Mouse (Mus musculus) small intestine, adult 2 months (tissue): ENCODE data around the gene Bicdl2. TPM values are rescaled to one million over a fixed set of nuclear protein-coding genes. Genes with fewer than 3 reads are reported as not detected.
A peak's percentile ranks its signal among the peaks of the same experiment; 100 is the strongest.

Experiments
- H3K27ac ChIP-seq: fragments of 200-500 bp; 2 replicates; pipeline ENCODE4 v1.5.1; 2012; ENCODE audit warnings: low read depth, low read length, control low read depth, inconsistent platforms; ENCODE audit not compliant: insufficient read depth
- H3K27me3 ChIP-seq: fragments of 200-500 bp; 2 replicates; pipeline ENCODE4 v1.6.1; 2012; ENCODE audit warnings: mild to moderate bottlenecking, moderate library complexity, low read length, inconsistent platforms; ENCODE audit not compliant: control insufficient read depth, insufficient read depth
- H3K36me3 ChIP-seq: fragments of 200-500 bp; 2 replicates; pipeline ENCODE4 v1.6.1; 2012; ENCODE audit warnings: mild to moderate bottlenecking, low read length, control low read depth, inconsistent platforms; ENCODE audit not compliant: control insufficient read depth, insufficient read depth
- H3K4me1 ChIP-seq: fragments of 200-500 bp; 2 replicates; pipeline ENCODE4 v1.6.1; 2012; ENCODE audit warnings: low read length, inconsistent platforms, mixed read lengths; ENCODE audit not compliant: control insufficient read depth, insufficient read depth, insufficient read length
- H3K4me3 ChIP-seq: fragments of 200-500 bp; 2 replicates; pipeline ENCODE4 v1.5.1; 2012; ENCODE audit warnings: low read depth, mild to moderate bottlenecking, control low read depth, inconsistent platforms, low read length, moderate library complexity
- CTCF ChIP-seq: fragments of 200-500 bp; IDR thresholded peaks from 2 replicates; pipeline ENCODE4 v1.5.1; 2012; ENCODE audit warnings: low read depth, mild to moderate bottlenecking, control low read depth, inconsistent platforms, low read length, moderate library complexity, mixed read lengths; ENCODE audit not compliant: insufficient replicate concordance, insufficient read length; ENCODE audit errors: extremely low read depth
- POLR2A ChIP-seq: fragments of 200-500 bp; IDR thresholded peaks from 2 replicates; pipeline ENCODE4 v1.6.1; 2012; ENCODE audit warnings: low read depth, mild to moderate bottlenecking, control low read depth, inconsistent platforms, low read length, moderate library complexity
- WGBS: fragments of 180-500 bp; shearing (Covaris S2); methylation state at CpG from one replicate; pipeline ENCODE4 v1.1.7; 2018; 5-methylcytosine and 5-hydroxymethylcytosine counted together
- polyA plus RNA-seq: library from polyadenylated mRNA; depleted of rRNA; stranded (reverse); fragments of >200 nt; gene quantifications from 2 replicates; pipeline ENCODE4 v1.2.3, GENCODE M21; 2012; rRNA removed

Gene Bicdl2
- 5.2 and 6.0 TPM in 2 replicates for polyA plus RNA-seq

DNA sequence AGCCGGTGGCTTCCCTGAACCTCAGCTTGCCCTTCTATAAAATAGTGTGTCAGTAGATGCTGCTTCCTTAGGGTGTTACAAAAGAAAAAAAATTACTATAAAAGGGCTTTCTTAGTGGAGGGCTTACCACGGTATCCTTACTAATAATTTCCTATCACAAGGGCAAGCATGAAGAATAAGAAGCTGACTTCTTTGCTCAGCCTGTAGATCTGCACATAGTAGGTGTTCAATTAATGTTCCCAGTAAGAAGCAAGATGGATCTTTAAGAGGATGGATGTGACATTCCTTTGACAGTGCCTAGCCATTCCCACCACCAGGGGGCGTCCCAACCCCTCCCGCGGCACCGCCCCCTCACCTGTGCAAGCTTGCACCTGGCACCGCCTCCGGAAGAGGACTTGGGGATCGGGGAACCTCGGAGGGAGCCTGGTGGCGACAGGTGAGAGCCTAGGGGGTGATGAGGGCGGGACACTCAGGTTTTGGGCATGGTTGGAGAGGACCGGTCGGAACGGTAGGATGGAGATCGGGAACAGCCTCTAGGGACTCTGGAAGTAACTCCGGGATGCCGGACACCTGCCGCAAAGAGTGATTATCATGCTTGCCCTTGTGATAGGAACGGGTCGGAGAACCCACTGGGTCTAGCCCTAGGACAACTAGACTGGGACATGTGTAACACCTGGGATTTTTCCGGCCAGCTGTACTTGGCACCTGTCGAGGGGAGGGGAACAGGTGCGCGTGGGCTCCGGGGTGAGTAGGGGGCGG lies at the start of gene Bicdl2:
TSS of gene Bicdl2 (plus strand) at position 390 of the 759 bp plus-strand sequence.
- Histone ChIP-seq H3K27ac (no peak within 1 kb of the TSS), H3K4me3 (peak within 1 kb of the TSS; percentile 87), H3K27me3 (no peaks in the 10 kb centered on the region), H3K36me3 (peaks cover 1% of the 10 kb centered on the region; the same call in 1 of the 2 replicates), H3K4me1 (peaks cover 2% of the 10 kb centered on the region; the same call in 1 of the 2 replicates)
- WGBS = 3% methylated on average over 27 of the region's 27 CpGs
- TF ChIP-seq POLR2A (no peak), CTCF (peak; percentile 89)

DNA sequence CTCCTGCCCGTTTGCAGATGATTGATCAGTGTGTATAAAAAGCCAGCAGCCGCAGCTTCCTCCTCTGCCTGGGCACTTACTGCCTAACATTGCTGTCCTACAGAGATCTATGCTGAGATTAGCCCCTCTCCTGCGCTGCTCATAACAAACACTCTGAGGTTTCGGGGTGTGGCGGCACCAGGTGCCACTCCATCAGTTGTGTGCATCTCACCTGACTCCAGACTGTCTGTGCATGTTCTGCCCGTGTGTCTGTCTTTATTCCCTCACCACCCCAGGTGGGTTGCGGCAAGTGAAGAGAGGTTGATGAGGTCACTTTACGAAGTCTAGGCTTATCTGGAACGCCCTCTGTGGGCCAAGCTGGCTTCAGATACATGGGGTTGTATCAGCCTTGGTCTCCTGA lies 43.2 kb upstream of the Bicdl2 start:
- Histone ChIP-seq H3K27me3 (peaks cover 4% of the 10 kb centered on the region; the same call in 1 of the 2 replicates), H3K36me3 (no peaks in the 10 kb centered on the region), H3K27ac (no peak overlapping the region), H3K4me3 (no peak overlapping the region), H3K4me1 (no peaks in the 10 kb centered on the region)
- TF ChIP-seq POLR2A (no peak), CTCF (no peak)
- WGBS = 21% methylated on average over 9 of the region's 9 CpGs

DNA sequence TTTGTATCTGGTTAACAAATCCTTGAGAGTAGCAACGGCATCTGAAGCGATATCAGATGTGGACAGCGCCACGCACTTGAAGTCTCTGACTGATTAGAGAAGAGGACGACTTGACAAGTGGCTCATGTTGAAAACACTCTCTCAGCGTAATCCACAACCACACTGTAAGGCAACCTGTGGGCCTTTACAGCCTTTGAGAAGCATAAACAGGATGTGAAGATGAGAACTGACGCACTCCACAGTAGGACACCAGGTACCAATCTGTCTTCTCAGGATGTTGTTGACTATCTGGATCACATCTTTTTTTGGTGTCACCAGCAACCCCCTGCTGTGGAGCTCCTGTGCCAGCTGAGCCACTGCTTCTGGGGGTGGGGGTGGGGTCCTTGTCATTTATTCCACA lies 40.0 kb upstream of the Bicdl2 start:
- Histone ChIP-seq H3K27me3 (peaks cover 4% of the 10 kb centered on the region; the same call in 1 of the 2 replicates), H3K4me1 (no peaks in the 10 kb centered on the region), H3K4me3 (no peak overlapping the region), H3K27ac (no peak overlapping the region), H3K36me3 (no peaks in the 10 kb centered on the region)
- TF ChIP-seq POLR2A (no peak), CTCF (no peak)
- WGBS = 58% methylated on average over 7 of the region's 7 CpGs

DNA sequence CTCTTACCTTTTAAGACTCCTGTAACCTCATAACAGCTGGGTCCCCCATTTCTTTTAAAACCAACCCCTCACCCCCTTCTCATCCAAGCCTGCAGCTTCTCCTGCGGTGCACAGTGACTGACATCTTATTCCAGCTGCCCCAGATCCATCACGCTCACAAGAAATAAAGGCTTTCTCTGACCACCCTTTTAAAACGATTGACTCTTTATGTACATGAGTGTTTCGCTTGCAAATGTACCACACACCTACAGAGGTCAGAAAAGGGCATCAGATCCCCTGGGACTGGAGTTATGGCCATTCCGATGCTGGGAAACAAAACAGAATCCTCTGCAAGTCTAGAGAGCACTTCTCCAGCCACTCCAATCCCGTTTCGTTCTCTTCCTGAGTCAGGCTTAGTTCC lies 32.5 kb upstream of the Bicdl2 start:
- 44% methylated on average over 7 of the region's 7 CpGs for whole genome bisulfite sequencing
- Histone ChIP-seq H3K4me1 (no peaks in the 10 kb centered on the region), H3K27me3 (no peaks in the 10 kb centered on the region), H3K27ac (no peak overlapping the region), H3K4me3 (no peak overlapping the region), H3K36me3 (no peaks in the 10 kb centered on the region)
- TF ChIP-seq CTCF (no peak), POLR2A (no peak)

DNA sequence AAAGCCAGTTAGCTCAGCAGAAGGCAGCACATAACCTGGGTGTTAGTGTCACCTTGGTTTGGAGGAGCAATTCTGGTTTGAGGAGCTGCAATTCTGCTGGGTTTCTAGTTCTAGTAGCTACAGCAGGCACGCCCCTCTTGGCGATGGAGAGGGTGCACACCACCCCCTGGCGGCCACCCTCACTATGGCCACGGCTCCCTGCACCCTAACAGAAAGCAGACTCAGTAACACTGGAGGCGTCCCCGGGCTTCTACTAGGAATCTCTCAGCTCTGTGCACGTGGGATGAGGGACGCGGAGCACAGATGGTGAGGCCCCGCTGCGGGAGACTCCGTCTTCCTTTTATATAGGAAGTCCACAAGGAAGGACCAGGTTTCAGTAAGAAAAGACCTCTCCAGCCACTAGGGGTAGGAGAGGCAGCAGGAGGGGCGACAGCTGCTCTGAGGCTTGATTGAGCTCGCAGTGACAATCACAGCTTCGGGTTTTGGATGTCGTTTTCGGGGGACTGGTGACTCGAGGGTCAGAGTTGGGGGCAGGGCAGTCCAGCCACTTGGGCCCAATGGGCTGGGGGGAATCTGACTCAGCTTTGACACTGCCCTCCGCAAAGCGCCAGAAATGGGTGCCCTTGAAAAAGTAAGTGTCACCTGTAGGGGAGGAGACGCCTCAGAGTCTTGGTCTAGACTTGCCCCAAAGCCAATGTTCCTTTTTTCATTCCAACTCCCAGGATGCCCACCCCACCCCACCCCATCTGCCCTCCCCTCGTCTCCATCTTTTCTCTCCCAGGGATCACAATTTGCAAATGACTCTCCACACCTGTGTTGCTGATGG lies 29.9 kb upstream of the Bicdl2 start:
- WGBS = 10% methylated on average over 22 of the region's 22 CpGs
- TF ChIP-seq CTCF (peak; percentile 77), POLR2A (no peak; the same call in 1 of the 2 replicates)
- no peak overlapping the region for H3K27ac ChIP-seq
- H3K36me3 ChIP-seq = no peaks in the 10 kb centered on the region
- no peaks in the 10 kb centered on the region for H3K27me3 ChIP-seq
- H3K4me3 ChIP-seq = no peak overlapping the region
- no peaks in the 10 kb centered on the region for H3K4me1 ChIP-seq

DNA sequence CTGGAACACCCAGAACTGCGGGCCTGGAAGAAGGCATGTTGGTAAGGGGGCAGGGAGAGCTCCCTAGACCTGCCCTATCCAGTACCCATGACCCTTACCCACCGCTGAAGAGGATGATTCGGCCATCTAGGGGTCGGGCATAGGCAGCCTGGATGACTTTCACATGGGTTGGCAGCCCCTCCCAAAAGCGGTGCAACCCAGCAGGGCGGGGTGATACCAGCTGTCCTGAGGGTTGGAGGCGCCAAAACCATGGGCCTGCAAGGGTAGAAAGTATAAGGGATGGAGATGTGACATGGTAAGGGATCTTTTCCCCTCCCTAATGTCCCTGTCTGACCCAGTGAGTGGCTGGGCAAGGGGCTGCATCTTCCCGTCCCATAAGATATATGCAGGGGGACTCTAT lies 29.1 kb upstream of the Bicdl2 start:
- 68% methylated on average over 8 of the region's 8 CpGs for WGBS
- TF ChIP-seq POLR2A (no peak), CTCF (no peak)
- Histone ChIP-seq H3K27ac (no peak overlapping the region), H3K4me3 (no peak overlapping the region), H3K4me1 (no peaks in the 10 kb centered on the region), H3K27me3 (no peaks in the 10 kb centered on the region), H3K36me3 (no peaks in the 10 kb centered on the region)
